Mouse (Mus musculus): ENCODE data around the gene 7530416G11Rik. TPM values are rescaled to one million over a fixed set of nuclear protein-coding genes. Genes with fewer than 3 reads are reported as not detected.
A peak's percentile ranks its signal among the peaks of the same experiment; 100 is the strongest.

The 7530416G11Rik gene
- polyA plus RNA-seq, 1 experiment, result not detected

DNA sequence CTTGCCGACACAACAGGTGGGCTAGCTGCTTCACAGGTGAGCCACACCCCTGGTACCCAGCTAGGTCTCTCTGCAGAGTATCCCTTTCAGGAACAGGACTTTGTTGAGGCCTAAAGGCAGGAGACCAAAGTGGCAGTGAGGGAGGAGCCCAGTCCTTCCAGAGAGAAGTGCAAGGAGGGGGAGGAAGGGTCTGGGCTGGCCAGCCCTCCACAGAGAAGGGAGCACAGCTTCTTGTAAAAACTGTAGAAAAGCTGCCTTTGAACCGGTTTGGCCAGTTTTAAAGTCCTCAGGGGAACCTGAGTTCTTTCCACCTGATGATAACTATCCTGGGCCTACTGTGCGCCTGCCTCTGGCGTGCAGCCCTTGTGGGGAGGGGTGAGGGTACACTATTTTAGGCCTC is 16.4 kb upstream of the 7530416G11Rik start:
- TF ChIP-seq CTCF (IDR thresholded peaks at IDR 0.05; ENCODE audit: borderline replicate concordance, extremely low read depth, insufficient read depth, insufficient read length) (no peak), POLR2A (IDR thresholded peaks at IDR 0.05; ENCODE audit: borderline replicate concordance, extremely low read depth, insufficient read depth, insufficient read length, poor library complexity, severe bottlenecking) (no peak)
- no peak for DNase-seq (ENCODE audit: low read depth)

- DNase-seq (ENCODE audit: low read depth), result peak; percentile 77
Observed at GRCm38 (mm10) chr15:85507370-85508014, 4.5 kb upstream of the 7530416G11Rik start.

DNA sequence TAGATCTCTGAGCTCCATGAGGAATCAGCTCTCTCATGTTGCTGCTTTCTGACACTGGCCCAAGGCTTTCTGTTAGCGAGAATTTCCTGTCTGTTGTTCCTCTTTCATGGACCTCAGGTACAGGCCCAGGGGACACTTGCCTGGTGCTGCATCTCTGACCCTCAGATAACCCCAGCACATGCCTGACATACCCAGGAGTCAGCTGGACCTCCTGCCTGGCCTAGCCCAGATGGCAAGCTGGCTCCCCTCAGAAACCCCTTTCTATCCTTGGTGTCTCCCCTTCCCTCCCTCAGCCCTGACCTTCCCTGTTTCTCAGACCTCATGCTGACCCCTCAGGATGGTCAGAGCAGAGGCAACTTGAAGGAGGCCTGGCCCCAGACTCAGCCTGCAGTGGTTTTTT is 3.7 kb upstream of the 7530416G11Rik start:
- TF ChIP-seq POLR2A (IDR thresholded peaks at IDR 0.05; ENCODE audit: borderline replicate concordance, extremely low read depth, insufficient read depth, insufficient read length, poor library complexity, severe bottlenecking) (no peak), CTCF (IDR thresholded peaks at IDR 0.05; ENCODE audit: borderline replicate concordance, extremely low read depth, insufficient read depth, insufficient read length) (no peak)
- DNase-seq (ENCODE audit: low read depth), result no peak

More at GRCm38 (mm10) chr15:85507370-85508014, 4.5 kb upstream of the 7530416G11Rik start:
- no peak for TF ChIP-seq CTCF (IDR thresholded peaks at IDR 0.05; ENCODE audit: borderline replicate concordance, extremely low read depth, insufficient read depth, insufficient read length)
- TF ChIP-seq POLR2A (IDR thresholded peaks at IDR 0.05; ENCODE audit: borderline replicate concordance, extremely low read depth, insufficient read depth, insufficient read length, poor library complexity, severe bottlenecking), result no peak

GRCm38 (mm10) chr15:85505118-85505925 is 2.3 kb upstream of the 7530416G11Rik start:
- TF ChIP-seq CTCF (IDR thresholded peaks at IDR 0.05; ENCODE audit: borderline replicate concordance, extremely low read depth, insufficient read depth, insufficient read length), result no peak
- TF ChIP-seq POLR2A (IDR thresholded peaks at IDR 0.05; ENCODE audit: borderline replicate concordance, extremely low read depth, insufficient read depth, insufficient read length, poor library complexity, severe bottlenecking), result no peak
- peak; percentile 81 for DNase-seq (ENCODE audit: low read depth)

GRCm38 (mm10) chr15:85500267-85500666 is 2.8 kb downstream of the 7530416G11Rik start:
- DNase-seq (ENCODE audit: low read depth), result no peak
- TF ChIP-seq POLR2A (IDR thresholded peaks at IDR 0.05; ENCODE audit: borderline replicate concordance, extremely low read depth, insufficient read depth, insufficient read length, poor library complexity, severe bottlenecking) (no peak), CTCF (IDR thresholded peaks at IDR 0.05; ENCODE audit: borderline replicate concordance, extremely low read depth, insufficient read depth, insufficient read length) (no peak)

- TF ChIP-seq POLR2A (IDR thresholded peaks at IDR 0.05; ENCODE audit: borderline replicate concordance, extremely low read depth, insufficient read depth, insufficient read length, poor library complexity, severe bottlenecking) (no peak), CTCF (IDR thresholded peaks at IDR 0.05; ENCODE audit: borderline replicate concordance, extremely low read depth, insufficient read depth, insufficient read length) (no peak)
- peak; percentile 87 for DNase-seq (ENCODE audit: low read depth)
Observed at GRCm38 (mm10) chr15:85497981-85498475, 5.0 kb downstream of the 7530416G11Rik start.

DNA sequence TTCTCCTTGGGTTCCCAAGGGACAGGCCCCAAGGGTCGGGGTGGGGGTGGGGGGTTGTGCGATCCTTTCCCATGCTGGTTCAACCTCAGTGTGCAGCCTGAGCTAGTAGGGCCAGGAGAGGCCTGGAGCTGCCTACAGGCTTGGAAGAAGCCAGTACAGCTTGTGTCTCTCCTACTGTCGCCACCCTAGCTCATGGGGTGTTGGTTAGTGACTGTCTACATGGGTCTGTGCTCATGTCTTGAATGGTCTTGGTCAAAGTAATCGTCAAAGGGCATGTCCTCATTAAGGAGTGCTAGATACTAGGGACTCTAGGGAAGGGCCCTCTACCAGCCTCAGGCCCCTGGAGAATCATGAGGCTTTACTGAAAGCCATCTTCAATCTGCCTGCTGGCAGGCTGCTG is 5.5 kb downstream of the 7530416G11Rik start:
- DNase-seq (ENCODE audit: low read depth), result no peak
- no peak for TF ChIP-seq POLR2A (IDR thresholded peaks at IDR 0.05; ENCODE audit: borderline replicate concordance, extremely low read depth, insufficient read depth, insufficient read length, poor library complexity, severe bottlenecking)
- no peak for TF ChIP-seq CTCF (IDR thresholded peaks at IDR 0.05; ENCODE audit: borderline replicate concordance, extremely low read depth, insufficient read depth, insufficient read length)

DNA sequence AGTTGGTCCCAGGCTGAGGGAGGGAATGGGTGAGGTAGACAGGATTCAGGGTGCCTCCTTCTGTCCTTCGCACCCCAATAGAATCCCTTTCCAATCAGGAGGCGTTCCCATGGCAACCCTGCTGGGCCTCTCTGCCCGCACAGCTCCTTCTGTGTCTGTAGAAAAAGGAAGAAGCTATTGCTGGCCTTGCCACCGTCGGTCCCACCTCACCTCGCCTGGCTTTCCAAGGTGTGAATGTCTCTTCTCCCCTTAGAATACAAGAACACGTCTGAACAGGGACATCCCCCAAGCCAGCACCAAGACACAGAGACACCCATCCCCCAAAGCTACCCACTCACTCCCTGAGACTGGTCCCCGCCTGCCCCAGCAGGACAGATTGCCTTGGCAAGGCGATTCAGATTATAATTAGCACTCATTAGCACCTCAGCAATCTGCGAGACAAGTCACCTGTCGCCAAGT is 8.8 kb downstream of the 7530416G11Rik start:
- TF ChIP-seq POLR2A (IDR thresholded peaks at IDR 0.05; ENCODE audit: borderline replicate concordance, extremely low read depth, insufficient read depth, insufficient read length, poor library complexity, severe bottlenecking), result no peak
- TF ChIP-seq CTCF (IDR thresholded peaks at IDR 0.05; ENCODE audit: borderline replicate concordance, extremely low read depth, insufficient read depth, insufficient read length), result no peak
- peak; percentile 96 for DNase-seq (ENCODE audit: low read depth)

- TF ChIP-seq POLR2A (IDR thresholded peaks at IDR 0.05; ENCODE audit: borderline replicate concordance, extremely low read depth, insufficient read depth, insufficient read length, poor library complexity, severe bottlenecking), result no peak
- TF ChIP-seq CTCF (IDR thresholded peaks at IDR 0.05; ENCODE audit: borderline replicate concordance, extremely low read depth, insufficient read depth, insufficient read length), result no peak
- DNase-seq (ENCODE audit: low read depth), result peak; percentile 83
Observed at GRCm38 (mm10) chr15:85489751-85490150, 13.3 kb downstream of the 7530416G11Rik start.

DNA sequence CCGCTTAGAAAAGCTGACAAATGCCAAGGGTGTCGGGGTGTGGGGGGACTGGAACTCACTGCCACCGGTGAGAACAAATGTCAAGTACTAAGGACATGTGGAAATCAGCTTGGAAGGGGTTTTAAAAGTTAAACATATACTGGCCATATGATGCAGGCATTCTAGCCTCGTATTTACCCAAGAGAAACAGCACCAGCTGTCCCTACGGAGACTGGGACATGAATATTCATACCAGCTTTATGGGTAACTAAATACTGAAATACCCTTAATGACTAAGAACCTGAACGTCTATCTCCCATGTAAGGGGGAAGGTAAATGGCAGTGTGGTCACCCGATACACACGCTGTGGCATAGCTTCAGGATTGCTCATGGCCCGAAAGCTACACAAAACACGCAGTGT is 14.1 kb downstream of the 7530416G11Rik start:
- peak; percentile 60 for DNase-seq (ENCODE audit: low read depth)
- TF ChIP-seq POLR2A (IDR thresholded peaks at IDR 0.05; ENCODE audit: borderline replicate concordance, extremely low read depth, insufficient read depth, insufficient read length, poor library complexity, severe bottlenecking) (no peak), CTCF (IDR thresholded peaks at IDR 0.05; ENCODE audit: borderline replicate concordance, extremely low read depth, insufficient read depth, insufficient read length) (no peak)

GRCm38 (mm10) chr15:85480630-85481029 is 22.4 kb downstream of the 7530416G11Rik start:
- peak; percentile 62 for DNase-seq (ENCODE audit: low read depth)

More at GRCm38 (mm10) chr15:85480630-85481029, 22.4 kb downstream of the 7530416G11Rik start:
- peak; percentile 51; the same call in 1 of the 2 replicates for TF ChIP-seq CTCF (IDR thresholded peaks at IDR 0.05; ENCODE audit: borderline replicate concordance, extremely low read depth, insufficient read depth, insufficient read length)
- TF ChIP-seq POLR2A (IDR thresholded peaks at IDR 0.05; ENCODE audit: borderline replicate concordance, extremely low read depth, insufficient read depth, insufficient read length, poor library complexity, severe bottlenecking), result no peak

All from brain, embryonic 14.5 days (tissue).